Mouse (Mus musculus) ovary, postnatal 36 days (tissue): ENCODE measurements around the gene Rinl.

ENCODE experiments used
- DNase-seq: peaks from one replicate; pipeline ENCODE4 v3.0.0; 2022; ENCODE audit warnings: low spot score, mixed read lengths

The Rinl gene

DNA sequence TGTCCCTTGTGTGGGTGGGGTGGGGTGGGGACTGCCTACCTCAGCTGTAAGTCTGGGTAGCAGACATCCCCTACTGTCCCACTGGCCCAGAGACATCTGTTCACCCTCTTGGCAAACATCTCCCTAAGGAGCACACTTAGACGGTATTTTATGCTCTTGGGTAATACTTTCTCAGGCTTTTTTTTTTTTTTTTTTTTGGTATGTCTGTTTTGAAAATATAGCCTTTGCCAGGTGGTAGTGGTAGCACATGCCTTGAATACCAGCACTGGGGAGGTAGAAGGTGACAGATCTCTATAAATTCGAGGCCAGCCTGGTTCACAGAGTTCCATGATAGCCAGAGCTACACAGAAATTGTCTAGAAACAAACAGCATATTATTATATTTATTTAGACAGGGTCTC lies 35.2 kb downstream of the Rinl start:
- no peak for DNase-seq

DNA sequence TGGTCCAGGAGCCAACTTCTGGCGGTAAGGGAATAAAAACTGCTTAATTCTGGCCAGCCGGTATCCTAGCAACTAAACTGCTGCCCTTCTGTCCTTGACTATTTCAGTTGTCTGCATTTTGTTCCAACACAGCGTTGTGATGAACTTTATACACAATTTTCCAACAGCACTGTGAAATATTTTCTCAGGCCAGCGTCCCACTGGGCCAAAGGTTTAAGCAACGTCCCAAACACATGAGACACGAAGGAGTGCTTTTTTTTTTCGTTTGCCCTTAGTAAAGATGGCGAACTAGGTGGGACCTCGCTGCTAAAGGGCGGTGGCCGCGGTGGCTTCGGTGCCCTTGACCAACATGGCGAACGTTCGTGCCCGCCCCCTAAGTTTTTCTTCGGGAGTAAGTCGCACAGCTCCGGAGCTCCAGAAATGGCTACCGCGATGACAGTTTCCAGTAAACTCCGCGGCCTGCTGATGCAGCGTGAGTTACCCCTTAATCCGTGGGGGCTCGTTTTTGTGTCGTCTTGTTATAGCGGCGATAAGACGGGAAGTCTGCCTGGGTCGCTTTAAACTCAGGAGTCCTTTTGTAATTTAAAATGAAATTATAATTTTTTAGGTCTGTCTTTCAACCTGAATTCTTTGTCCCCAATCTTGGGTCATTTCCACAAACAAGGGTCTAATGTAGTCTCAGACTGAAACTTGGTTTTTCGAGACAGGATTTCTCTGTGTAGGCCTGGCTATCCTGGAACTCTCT lies 36.3 kb downstream of the Rinl start, which contains the start of gene Ech1:
Gene Ech1, plus strand, starts transcription at position 277 of the 745 bp plus-strand sequence.
- peak; percentile 91 for DNase-seq

DNA sequence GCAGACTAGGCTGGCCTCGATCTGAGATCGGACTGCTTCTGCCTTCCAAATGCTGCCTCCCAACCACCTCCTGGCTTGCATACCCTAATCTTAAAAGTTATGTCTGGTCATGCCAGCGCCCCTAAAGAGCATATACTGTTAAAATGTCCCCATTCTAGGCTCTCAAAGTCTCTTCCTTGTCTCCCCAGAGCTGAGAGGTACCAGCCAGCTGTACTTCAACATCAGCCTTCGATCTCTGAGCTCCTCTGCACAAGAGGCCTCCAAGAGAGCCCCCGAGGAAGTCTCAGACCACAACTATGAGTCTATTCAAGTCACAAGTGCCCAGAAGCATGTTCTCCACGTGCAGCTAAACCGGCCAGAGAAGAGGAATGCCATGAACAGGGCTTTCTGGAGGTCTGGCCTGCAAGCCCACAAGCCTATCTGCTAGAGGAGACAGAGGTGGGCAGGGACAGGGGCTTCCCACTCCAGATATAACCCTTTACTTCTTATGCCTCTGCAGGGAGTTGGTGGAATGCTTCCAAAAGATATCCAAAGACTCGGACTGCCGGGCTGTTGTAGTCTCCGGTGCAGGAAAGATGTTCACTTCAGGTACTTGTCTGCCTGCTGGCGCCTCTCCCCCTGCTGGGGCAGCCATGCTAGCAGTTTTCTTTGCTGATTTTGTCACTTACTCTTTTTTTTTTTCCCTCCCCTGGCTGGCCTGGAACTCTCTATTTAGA lies 37.1 kb downstream of the Rinl start:
- DNase-seq, result peak; percentile 45

DNA sequence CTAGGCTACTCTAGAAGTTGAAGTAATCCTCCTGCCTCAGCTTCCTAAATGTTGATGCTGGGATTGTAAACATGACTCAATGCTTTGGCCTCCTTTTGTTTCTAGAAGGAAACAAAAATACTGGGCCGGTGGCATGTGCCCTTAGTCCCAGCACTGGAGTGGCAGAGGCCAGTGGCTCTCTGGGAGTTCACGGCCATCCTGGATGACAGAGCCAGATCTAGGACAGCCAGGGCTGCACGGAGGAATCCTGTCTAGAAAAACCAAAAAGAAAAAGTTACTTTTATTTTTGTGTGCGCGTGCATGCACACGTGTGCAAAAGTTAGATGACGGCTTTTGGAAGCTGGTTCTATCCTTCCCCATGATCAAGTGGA lies 37.6 kb downstream of the Rinl start:
- DNase-seq, result no peak

DNA sequence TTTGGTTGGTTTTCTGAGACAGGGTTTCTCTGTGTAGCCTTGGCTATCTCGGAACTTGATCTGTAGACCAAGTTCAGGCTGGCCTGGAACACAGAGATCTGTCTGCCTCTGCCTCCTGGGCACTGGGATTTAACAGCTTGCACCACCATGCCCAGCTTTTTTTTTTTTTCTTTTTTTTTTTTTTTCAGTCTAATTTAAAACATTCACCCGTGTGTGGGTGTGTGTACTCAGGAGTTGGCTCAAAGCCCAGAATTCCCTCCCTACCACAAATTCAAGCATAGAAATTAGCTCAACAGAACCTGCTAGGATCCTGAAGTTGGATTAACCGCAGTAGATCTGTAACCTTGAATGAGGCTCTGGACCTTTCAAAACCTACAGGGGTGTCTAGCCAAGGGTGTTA lies 38.6 kb downstream of the Rinl start:
- DNase-seq, result no peak

DNA sequence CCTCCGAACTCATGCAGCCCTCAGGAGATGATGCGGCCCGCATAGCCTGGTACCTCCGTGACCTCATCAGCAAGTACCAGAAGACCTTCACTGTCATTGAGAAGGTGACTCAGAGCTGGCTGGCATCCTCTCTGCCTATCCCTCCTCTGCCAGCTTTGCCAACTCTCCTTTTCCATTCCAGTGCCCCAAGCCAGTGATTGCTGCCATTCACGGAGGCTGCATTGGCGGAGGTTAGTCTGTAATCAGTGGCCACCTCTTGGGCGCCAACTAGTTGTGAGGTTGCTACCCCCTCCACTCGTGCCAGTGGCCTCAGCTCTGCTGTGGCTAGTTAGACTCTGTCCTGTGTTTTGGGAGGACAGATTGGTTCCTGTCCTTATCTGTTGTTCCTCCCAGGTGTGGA lies 41.1 kb downstream of the Rinl start:
- DNase-seq, result no peak

DNA sequence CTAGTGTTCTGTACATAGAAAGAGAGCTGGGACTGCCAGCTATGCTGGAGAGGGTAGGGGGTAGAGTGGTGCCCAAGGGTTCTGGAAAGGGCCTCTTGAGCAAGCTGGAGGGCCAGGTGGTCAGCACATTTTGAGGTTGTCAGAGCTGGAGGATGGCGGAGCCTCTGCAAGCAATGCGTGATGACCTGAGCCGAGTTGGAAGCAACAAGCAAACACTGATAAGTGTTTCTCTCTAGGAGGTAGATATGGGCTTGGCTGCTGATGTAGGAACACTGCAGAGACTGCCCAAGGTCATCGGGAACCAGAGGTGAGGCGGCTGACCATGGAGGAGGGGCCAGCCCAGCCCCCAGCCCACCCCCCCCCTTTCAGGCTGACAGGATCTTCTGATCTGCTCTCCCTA lies 42.2 kb downstream of the Rinl start:
- no peak for DNase-seq

DNA sequence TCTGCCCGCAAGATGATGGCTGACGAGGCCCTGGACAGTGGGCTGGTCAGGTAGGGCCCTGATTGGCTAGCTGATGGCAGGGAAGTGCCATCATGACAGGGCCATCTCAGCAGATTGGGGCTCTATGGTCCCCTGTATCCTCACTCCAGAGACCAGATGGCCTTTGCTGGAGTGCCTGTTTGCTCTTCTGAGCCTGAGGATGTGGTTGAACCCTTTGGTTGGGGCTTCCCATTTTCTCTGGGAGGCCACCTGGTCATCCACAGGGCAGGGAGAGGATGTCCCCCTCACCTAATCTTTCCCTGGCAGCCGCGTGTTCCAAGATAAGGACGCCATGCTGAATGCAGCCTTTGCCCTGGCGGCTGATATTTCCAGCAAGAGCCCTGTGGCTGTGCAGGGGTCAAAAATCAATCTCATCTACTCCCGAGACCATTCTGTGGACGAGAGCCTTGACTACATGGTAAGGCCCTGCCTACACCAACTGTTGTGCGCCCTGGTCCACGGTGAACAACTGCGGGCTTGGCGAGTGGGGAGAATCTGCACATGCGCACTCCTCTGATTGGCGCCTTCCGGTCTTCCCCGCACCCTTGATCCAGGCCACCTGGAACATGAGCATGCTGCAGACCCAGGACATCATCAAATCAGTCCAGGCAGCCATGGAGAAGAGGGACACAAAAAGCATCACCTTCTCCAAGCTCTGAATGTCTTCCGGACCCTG lies 42.8 kb downstream of the Rinl start:
- no peak for DNase-seq

DNA sequence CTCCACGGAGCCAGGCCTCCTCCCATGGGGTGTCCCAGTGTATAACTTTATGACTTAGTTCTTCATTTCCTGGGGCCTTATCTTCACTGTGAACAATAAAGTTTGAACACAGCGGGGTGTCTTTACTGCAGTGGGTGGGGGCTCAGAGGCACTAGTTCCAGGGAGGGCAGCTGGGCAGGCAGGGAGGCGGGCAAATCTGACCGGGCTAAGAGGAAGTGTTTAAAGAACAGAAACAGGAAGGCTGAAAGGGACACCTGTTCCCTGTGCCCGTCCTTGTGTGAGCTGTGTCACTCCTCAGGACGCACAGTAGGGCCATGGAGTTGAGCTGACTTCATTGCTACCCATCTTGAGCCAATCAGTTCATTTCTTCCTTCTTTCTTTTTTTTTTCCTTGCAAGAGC lies 43.4 kb downstream of the Rinl start:
- no peak for DNase-seq

DNA sequence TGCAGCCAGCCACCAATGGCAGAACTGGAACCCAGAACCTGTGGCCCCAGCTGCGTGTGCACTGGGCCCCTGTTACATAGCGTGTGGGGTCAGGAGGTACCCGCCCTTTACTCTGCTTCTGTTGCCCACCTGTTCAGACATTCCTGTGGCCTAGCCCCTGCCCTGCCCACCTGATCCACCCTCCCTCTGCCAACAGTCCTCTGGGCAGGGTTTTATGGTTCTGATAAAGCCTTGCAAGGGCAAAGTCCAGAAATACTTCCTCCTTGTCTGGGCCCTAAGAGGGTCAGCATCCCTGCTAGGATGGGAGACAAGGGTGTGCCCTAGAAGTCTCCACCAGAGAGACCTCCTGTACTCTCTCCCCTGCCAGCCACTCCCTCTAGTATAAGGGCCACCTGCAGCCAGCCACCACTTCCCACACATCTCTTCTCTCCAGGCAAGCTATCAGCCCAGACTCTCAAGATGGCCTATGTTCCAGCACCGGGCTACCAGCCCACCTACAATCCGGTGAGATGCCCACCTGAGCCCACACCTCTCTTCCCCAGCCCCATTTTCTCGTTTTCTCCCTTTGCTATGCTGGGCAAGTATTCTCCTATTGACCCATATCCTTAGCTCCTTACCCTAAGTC lies 45.1 kb downstream of the Rinl start, which contains the start of gene Lgals4:
Gene Lgals4, plus strand, starts transcription at position 132 of the 625 bp plus-strand sequence.
- DNase-seq, result no peak

DNA sequence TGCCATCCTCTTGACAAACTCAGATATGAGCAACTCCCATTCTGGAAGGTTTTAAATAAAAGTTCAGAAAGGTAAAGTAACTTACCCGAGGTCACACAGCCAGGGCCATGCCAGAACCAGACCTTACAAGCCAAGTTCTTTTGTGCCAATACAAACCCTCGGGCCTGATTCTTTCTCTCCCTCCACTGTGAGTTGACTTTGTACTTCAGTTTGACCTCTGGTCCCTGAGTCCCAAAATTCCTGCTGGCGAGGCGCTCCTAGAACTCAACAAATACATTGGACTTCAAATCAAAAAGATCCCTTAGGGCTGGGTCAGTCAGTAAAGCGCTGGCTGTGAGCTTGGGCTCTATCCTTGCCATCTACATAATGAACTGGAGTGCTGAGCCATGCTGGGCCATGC lies 48.2 kb downstream of the Rinl start:
- DNase-seq, result no peak

DNA sequence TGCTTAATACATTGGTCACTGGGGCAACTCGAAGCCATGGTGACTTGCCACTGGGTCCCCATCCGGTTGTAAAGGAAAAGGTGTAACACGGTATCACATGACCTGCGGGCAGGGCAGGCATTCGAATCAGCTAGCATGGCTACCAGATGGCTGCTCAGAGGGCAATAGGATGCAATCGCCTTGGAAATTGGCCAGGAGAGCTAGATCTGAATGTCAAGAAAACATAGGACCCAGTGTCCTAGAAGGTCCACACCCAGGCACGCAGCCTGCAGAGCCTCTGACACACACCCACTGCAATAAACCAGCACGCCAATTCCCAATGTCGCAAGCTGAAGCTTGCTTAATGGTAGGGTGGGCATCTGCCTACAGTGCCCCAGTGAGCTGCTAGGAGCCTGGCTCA lies 49.6 kb downstream of the Rinl start:
- DNase-seq, result no peak

DNA sequence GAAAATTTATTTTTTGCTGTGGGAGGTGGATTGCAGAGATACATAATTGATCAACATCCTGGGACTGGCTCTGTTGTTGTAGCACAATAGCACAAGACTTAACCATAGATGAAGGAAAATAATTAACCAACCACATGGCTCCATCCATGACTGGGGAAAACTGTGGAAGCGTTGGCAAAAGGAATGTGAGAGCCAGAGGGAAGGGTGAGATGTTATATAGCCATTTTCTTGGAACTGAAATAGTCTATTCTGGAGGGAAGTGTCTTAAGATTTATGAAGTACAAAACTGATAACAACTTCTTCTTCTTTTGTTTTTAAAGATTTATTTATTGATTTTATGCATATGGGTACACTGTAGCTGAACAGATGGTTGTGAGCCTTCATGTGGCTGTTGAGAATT lies 58.5 kb downstream of the Rinl start:
- no peak for DNase-seq
